Mouse (Mus musculus): ENCODE results near the gene Afmid.

Afmid gene

GRCm38 (mm10) chr11:117848271-117848984, 22.7 kb downstream of the Afmid start:
- no peak for DNase-seq (ENCODE audit: low read depth, low spot score)

GRCm38 (mm10) chr11:117848985-117849671, 23.4 kb downstream of the Afmid start, which contains the start of gene Birc5:
Gene Birc5 (plus strand): TSS chr11:117849251.
- peak; percentile 91 for DNase-seq (ENCODE audit: low read depth, low spot score)

DNA sequence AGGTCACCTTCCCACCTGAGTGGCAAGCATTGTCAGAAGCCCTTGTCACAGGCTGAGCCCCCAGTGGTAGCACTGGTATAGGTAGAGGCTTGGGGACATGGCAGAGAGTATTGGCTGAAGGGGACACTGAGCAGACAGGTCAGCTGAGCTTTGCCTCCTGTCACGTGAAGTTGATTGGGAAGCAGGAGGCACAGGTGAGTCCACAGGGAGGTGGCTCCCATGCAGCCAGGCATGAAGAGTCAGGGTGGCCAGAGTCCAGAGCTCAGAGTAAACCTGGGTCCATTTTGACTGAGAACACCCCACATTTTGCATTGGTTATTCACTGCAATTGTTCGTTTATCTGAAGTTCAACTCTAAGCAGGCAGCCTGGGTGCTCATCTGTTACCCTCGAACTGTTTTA, 27.2 kb downstream of the Afmid start:
- DNase-seq (ENCODE audit: low read depth, low spot score), result no peak

GRCm38 (mm10) chr11:117854241-117854640, 28.5 kb downstream of the Afmid start:
- no peak for DNase-seq (ENCODE audit: low read depth, low spot score)

DNA sequence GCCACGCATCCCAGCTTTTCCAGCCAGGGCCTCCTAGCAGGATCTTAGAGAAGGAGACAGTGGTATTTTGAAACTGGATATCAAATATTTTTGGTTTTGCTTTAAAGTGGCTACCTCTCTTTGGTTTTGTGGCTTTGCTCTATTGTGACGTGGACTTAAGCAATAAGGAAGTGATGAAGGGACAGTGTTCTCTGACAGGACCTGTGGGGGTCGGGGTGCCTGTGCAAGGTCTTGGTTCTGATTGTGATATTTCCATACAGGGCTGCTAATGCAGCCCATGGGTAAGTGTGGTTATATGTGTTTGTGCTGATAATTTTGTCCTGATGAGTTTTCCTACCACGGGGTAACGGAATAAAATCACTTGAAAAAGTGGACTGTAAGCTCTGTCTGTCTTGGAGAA, 29.6 kb downstream of the Afmid start:
- no peak for DNase-seq (ENCODE audit: low read depth, low spot score)

- no peak for DNase-seq (ENCODE audit: low read depth, low spot score)
These were observed 30.3 kb downstream of the Afmid start for GRCm38 (mm10) chr11:117855975-117856374.

- no peak for DNase-seq (ENCODE audit: low read depth, low spot score)
These were observed 31.7 kb downstream of the Afmid start for GRCm38 (mm10) chr11:117857462-117857861.

GRCm38 (mm10) chr11:117858392-117858791, 32.7 kb downstream of the Afmid start:
- no peak for DNase-seq (ENCODE audit: low read depth, low spot score)

DNA sequence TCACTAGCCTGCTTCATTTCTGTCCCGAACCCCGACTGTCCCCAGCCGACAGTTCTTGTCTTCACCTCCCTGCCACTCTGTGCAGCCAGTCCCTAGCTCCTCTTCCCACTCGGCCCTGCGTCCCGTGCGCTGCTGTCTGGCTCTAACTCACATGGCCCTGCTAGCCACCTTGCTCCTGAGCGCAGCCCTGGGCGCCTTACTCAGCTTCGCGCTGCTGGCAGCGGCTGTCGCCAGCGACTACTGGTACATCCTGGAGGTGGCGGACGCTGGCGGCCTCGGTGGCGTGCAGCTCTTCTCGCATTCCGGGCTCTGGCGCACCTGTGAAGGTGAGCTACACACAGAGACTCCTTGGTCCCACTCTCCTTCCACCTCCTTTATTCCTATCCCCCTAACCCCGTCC, 34.9 kb downstream of the Afmid start, which contains the start of gene Tmem235:
TSS of gene Tmem235 (plus strand) at position 152 of the 400 bp plus-strand sequence.
- no peak for DNase-seq (ENCODE audit: low read depth, low spot score)

DNA sequence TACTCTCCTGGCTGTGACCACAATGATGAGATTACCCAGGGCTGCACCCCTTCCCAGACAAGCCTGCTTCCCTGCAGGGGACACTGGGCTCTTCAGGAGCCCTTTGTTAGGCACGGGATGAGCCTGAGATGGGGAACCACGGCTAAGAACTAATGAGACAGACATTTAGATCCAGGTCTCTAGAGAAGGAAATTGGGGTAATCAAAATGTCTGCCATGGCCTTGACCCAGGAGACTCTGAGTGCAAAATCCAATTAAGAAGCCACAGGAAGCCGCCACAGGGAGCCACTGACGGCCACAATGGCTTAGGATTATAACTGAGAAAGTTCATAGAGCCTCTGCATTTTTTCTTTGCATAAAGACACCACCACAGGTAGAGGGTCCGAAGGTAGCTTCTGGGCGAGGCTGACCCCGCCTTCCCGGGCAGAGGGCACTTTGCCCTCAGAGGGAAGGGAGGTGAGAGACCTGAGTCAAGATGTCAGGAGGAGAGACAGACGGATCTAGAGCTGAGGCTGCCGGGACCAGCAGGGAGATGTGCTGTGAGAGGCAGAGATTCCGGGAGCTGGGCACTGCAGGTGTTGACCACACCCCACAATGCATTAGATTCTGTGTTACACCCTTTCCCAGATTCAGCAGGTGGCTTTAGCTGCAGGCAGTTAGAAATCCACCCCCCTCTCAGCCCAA, 37.6 kb downstream of the Afmid start:
- DNase-seq (ENCODE audit: low read depth, low spot score), result no peak

- no peak for DNase-seq (ENCODE audit: low read depth, low spot score)
These were observed 39.1 kb downstream of the Afmid start for GRCm38 (mm10) chr11:117864805-117865204.

DNA sequence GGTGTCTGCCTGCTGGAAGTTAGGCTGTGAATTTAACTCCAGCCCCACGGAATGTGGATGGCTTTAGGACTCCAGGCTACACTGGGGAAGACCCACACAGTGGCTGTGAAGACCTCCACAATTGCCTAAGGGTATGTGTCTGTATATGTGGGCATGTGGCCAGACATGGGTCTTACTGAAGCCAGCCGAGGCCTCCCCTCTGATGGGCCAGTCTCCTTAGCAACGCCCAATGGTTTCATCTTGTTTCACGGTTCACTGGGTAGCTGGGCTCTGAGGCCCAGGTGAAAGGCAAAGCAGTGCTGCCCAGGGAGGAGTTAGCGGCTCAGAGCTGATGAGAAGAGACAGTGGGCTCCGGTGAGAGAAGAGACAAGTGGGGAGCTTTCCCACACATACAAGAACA, 40.3 kb downstream of the Afmid start:
- no peak for DNase-seq (ENCODE audit: low read depth, low spot score)

DNA sequence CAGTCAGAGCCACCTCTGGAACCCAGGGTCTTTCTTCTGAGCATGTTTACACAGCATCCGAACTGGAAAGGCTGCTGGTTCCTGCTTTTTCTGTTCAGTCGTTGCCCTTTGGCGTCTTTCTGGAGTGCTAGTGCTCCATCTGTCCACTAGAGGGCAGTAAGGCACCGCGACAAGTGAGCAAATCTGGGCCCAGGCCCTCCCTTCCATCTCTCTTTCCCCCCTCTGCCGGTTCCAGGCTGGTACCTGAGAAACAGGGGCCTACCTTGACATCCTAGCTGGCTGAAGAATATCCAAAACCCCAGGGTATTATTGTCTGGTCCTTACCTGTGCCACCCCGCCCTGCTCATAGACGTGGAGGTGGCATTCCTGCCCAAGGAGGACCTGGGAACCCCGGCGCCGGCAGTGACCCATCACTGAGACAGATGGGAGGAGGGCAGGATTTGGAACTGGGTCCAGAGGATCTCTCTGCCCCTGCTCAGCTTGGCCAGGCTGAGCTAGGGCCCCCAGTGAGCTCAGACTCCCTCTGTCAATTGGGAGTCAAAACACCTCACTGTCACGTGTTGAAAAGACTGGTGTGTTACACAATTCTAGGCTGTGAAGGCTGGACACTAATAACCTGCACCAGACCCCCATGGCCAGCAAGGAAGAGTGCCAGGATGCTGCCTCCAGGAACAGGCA, 45.1 kb downstream of the Afmid start:
- peak; percentile 84 for DNase-seq (ENCODE audit: low read depth, low spot score)

GRCm38 (mm10) chr11:117871376-117871775, 45.7 kb downstream of the Afmid start:
- DNase-seq (ENCODE audit: low read depth, low spot score), result no peak

DNA sequence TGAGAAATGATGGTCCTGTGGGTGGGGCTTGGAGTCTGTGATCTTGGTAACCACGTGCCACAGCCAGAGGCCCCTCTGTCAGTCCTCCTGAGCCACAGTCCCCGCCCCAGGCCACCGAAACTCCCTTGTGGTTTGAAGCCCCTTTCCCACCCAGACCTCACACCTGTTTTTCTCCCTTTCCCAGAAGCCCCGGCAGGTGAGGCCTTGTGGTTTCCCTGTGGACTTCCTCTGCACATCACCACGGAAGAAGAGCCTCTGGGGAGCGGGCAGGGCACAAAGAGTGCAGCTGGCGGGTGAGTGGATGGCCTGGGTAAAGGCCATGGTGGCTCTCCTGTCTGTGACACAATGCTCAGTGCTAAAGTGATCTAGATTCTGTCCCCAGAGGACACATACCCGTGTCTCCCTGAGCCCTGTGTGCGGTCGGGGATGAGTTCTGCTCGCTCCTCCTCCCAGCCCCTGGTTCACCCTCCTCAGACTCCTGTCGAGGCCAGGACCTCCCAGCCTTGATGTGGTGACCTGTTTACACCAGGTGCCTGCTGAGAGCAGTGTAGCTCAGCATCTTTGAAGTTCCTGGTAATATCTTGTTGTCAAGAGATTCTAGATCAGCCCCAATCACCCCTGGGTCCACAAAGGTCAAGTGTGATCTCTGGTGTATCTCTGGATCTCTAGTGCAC, 46.3 kb downstream of the Afmid start:
- DNase-seq (ENCODE audit: low read depth, low spot score), result no peak

GRCm38 (mm10) chr11:117872861-117873608, 47.3 kb downstream of the Afmid start, which contains the start of gene Tha1:
Gene Tha1 (minus strand): TSS chr11:117873481.
- DNase-seq (ENCODE audit: low read depth, low spot score), result no peak

DNA sequence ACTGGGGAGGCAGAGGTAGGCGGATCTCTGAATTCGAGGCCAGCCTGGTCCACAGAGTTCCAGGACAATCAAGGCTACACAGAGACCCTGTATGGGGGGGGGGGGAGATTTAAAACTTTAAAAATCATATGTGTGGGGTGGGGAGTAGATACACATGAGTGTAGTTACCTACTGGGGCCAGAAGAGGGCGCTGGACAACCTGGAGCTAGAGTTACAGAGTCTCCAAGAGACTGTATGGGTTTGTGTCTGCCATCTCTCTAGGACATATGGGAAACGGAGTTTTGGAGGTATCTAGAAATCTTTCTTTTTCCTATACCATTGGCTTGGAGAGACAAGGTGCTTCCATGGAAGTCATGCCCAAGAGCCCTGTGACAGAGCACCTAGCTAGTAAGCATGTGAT, 48.7 kb downstream of the Afmid start:
- no peak for DNase-seq (ENCODE audit: low read depth, low spot score)

DNA sequence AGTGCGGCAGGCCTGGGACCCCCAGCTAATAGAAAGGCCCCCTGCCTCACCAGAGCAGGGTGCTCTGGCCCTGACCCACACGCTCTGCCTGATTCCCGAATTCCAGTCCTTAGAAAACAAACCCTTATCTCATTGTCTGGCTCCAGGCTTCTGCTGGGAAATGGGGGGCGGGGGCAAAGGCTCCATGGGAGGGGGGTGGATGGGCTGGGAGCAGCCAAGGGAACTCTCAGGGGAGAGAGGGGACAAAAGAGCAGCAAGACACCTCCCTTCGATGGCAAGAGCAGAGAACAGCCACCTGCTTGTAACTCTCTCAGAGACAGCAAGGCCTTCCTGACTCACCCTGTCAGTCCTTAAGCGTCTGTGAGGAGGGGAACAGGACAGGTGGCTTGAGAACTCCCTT, 50.0 kb downstream of the Afmid start:
- no peak for DNase-seq (ENCODE audit: low read depth, low spot score)

DNA sequence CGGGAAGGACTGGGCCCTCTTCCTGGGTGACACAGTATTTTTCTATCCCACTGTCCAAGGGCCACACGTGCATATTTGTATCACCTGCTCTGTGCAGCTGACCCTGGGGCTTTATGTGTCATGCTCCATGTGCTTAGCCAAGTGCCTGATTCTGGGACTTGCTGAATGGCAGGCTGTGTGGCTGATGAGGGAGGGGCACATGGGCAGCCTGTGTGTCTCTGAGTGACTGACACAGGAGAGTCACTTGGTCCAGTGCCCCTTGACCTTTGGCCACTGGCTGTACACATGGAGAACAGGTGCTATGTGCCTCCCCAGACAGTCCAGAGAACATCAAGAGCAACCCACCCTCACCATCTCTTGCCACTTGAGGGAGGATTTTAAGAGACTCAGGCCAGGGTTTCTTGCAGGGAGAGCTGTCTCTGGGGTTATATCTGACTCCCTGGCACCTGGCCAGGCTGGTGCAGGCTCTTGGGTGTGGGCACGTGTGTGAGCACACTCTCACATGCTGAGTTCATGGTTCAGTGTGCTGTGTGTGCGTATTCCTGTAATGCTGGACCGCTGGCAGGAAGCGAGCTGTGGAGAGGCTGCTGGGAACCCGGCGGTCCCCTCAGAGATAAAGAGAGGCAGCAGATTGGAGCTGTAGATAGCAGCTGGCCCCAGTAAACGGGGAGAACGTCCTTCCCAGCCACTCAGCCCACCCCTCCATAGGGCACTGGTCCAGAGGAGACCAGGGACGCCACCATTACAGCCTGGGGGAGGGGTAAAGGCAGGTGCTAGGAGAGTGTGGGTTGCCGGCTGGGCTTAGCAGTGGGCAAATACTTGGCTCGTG, 52.4 kb downstream of the Afmid start:
- DNase-seq (ENCODE audit: low read depth, low spot score), result no peak

DNA sequence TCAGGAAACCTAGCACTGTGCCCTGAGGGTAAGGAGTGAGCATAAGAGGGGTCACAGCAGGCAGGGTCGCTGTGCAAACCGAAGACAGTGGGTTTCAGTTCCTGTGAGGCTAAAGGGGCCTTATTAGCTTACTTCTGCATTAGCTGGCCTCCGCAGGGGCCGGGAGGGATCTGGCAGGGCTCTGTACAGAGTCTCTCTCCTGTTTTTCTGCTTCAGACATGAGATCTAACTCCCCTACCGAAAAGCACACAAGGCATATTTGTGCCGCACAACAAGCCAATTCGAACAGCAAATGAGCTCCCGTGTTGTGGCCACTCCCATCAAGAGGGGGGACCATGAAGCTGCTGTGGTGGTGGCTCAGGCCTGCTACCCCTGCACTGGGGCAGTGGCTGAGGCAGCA, 53.2 kb downstream of the Afmid start:
- DNase-seq (ENCODE audit: low read depth, low spot score), result no peak

Data from retina, postnatal 7 days (tissue).